Mouse (Mus musculus) lung, embryonic 16.5 days (tissue): ENCODE measurements around the gene Rho. TPM values are rescaled to one million over a fixed set of nuclear protein-coding genes. Genes with fewer than 3 reads are reported as not detected.

Experiments
- ATAC-seq: fragments of 200-750 bp; cut with Nextera tagmentation; 2 replicates; pipeline ENCODE4 v1.8.0; 2017; ENCODE audit warnings: low read depth, mild to moderate bottlenecking, moderate library complexity
- H3K27ac ChIP-seq: fragments of 300-500 bp; sonication (generic); 2 replicates; pipeline ENCODE4 v1.5.1; 2014; ENCODE audit warnings: mild to moderate bottlenecking, control low read depth, low read length
- H3K27me3 ChIP-seq: fragments of 300-500 bp; sonication (generic); 2 replicates; pipeline ENCODE4 v1.6.1; 2014; ENCODE audit warnings: low read depth, low read length, mixed read lengths; ENCODE audit not compliant: control insufficient read depth, insufficient read depth
- H3K36me3 ChIP-seq: fragments of 300-500 bp; sonication (generic); 2 replicates; pipeline ENCODE4 v1.6.1; 2014; ENCODE audit warnings: low read length; ENCODE audit not compliant: control insufficient read depth, insufficient read depth
- H3K4me1 ChIP-seq: fragments of 300-500 bp; sonication (generic); replicated peaks from 2 replicates; pipeline ENCODE4 v1.6.1; 2014; ENCODE audit warnings: low read length, mixed read lengths; ENCODE audit not compliant: control insufficient read depth, insufficient read depth
- H3K4me2 ChIP-seq: fragments of 300-500 bp; sonication (generic); 2 replicates; pipeline ENCODE4 v1.6.1; 2014; ENCODE audit warnings: low read depth, low read length, control low read depth
- H3K4me3 ChIP-seq: fragments of 300-500 bp; sonication (generic); 2 replicates; pipeline ENCODE4 v1.5.1; 2014; ENCODE audit warnings: mild to moderate bottlenecking, low read length, control low read depth
- H3K9ac ChIP-seq: fragments of 300-500 bp; sonication (generic); 2 replicates; pipeline ENCODE4 v1.6.1; 2014; ENCODE audit warnings: low read length, control low read depth
- H3K9me3 ChIP-seq: fragments of 300-500 bp; sonication (generic); 2 replicates; pipeline ENCODE4 v1.6.1; 2016; ENCODE audit warnings: low read length; ENCODE audit not compliant: control insufficient read depth
- WGBS: fragments of 180-500 bp; shearing (Covaris S2); extraction: QIAGEN DNeasy Blood & Tissue Kit; methylation state at CpG from one replicate; pipeline ENCODE4 v1.1.7; 2014; 5-methylcytosine and 5-hydroxymethylcytosine counted together
- polyA plus RNA-seq: library from polyadenylated mRNA; unstranded; fragments of >200 nt; fragmentation: Nextera tagmentation; extraction: Ambion mirVana; gene quantifications from 2 replicates; pipeline ENCODE4 v1.2.1, GENCODE M21; 2015

The Rho gene
- polyA plus RNA-seq, 1 experiment from 2014 or later = 0.08 TPM

- H3K9me3 ChIP-seq = no peaks in the 10 kb centered on the region
These were observed 42.5 kb downstream of the Rho start for GRCm38 (mm10) chr6:115973881-115974662.

DNA sequence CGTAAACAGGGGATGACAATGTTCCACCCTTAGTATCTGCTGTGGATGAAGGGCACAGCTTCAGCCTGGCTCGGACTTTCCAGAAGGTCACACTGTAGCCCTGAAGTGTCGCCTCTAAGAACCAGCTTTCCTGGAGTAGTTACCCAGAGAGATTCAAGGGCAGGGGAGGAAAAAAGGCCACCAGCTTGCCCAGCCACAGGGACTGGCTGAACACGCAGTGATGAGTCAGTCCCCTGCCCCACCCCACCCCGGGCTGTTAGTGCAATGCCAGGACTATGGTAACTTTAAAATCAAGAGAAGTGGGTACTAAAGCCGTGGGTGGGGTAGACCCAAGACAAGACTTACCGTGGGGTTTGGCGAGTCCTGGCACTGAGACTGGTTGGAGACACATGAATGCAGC is 44.1 kb downstream of the Rho start:
- Histone ChIP-seq H3K36me3 (peaks cover 22% of the 10 kb centered on the region), H3K4me2 (no peak overlapping the region), H3K4me3 (no peak overlapping the region), H3K4me1 (peaks cover 23% of the 10 kb centered on the region), H3K27me3 (no peaks in the 10 kb centered on the region), H3K9ac (no peak overlapping the region), H3K9me3 (no peaks in the 10 kb centered on the region), H3K27ac (no peak overlapping the region)
- WGBS = 78% methylated on average over 8 of the region's 8 CpGs
- ATAC-seq = no peak

More at GRCm38 (mm10) chr6:115973881-115974662, 42.5 kb downstream of the Rho start:
- WGBS = 73% methylated on average over 16 of the region's 16 CpGs
- H3K36me3 ChIP-seq = peaks cover 20% of the 10 kb centered on the region
- peaks cover 23% of the 10 kb centered on the region for H3K4me1 ChIP-seq
- no peaks in the 10 kb centered on the region for H3K27me3 ChIP-seq
- no peak overlapping the region for H3K4me2 ChIP-seq
- H3K27ac ChIP-seq = no peak overlapping the region
- no peak overlapping the region for H3K9ac ChIP-seq
- H3K4me3 ChIP-seq = no peak overlapping the region
- ATAC-seq = no peak

DNA sequence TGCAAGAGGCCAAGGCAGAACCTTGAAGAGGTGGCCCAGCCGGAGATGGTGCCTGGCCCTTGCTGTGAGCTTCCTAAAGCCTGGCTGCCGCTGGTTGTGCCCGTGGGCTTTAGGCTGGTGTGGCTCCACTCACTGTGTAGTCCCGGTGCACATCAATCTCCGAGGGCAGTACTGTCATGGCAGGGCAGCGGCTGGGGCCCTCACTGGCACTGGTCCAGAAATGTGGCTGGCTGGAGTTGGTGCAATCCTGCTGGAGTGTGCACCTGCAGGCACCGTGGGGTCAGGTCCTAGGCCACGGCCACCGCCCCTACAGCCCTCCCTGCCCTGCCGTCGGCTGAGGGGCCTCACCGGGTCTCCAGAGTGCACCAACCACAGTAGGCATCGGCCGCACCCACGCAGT is 46.3 kb downstream of the Rho start:
- H3K9ac ChIP-seq = no peak overlapping the region
- H3K27ac ChIP-seq = no peak overlapping the region
- H3K4me2 ChIP-seq = no peak overlapping the region
- no peaks in the 10 kb centered on the region for H3K27me3 ChIP-seq
- H3K9me3 ChIP-seq = no peaks in the 10 kb centered on the region
- H3K4me3 ChIP-seq = no peak overlapping the region
- peaks cover 18% of the 10 kb centered on the region for H3K4me1 ChIP-seq
- 77% methylated on average over 15 of the region's 15 CpGs for WGBS
- ATAC-seq = no peak
- peaks cover 22% of the 10 kb centered on the region for H3K36me3 ChIP-seq

GRCm38 (mm10) chr6:115978596-115978995 is 47.0 kb downstream of the Rho start:
- Histone ChIP-seq H3K4me3 (no peak overlapping the region), H3K4me2 (no peak overlapping the region), H3K27ac (no peak overlapping the region), H3K4me1 (peaks cover 17% of the 10 kb centered on the region), H3K27me3 (no peaks in the 10 kb centered on the region), H3K36me3 (peaks cover 22% of the 10 kb centered on the region), H3K9ac (no peak overlapping the region), H3K9me3 (no peaks in the 10 kb centered on the region)
- ATAC-seq = no peak
- 66% methylated on average over 8 of the region's 8 CpGs for WGBS

DNA sequence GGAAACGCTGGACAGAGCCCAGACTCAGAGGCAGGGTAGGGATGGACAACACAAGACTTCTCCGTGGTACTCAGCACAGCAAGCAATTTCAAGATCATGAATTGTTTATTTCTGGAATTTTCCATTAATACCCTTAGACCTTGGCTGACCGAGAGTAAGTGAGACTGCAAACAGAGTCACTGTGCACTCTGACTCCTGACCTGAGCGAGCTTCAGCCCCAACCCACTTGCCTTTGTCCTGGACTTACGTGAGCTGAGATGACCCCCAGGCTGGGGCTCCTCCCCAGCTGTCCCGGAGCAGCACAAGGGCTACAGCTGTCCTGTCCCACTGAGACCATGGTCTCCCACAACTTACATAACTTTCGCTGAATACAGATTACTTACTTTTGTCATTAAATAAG is 51.3 kb downstream of the Rho start:
- Histone ChIP-seq H3K4me3 (no peak overlapping the region), H3K4me1 (peaks cover 58% of the 10 kb centered on the region)
- WGBS = 34% methylated on average over 7 of the region's 7 CpGs

DNA sequence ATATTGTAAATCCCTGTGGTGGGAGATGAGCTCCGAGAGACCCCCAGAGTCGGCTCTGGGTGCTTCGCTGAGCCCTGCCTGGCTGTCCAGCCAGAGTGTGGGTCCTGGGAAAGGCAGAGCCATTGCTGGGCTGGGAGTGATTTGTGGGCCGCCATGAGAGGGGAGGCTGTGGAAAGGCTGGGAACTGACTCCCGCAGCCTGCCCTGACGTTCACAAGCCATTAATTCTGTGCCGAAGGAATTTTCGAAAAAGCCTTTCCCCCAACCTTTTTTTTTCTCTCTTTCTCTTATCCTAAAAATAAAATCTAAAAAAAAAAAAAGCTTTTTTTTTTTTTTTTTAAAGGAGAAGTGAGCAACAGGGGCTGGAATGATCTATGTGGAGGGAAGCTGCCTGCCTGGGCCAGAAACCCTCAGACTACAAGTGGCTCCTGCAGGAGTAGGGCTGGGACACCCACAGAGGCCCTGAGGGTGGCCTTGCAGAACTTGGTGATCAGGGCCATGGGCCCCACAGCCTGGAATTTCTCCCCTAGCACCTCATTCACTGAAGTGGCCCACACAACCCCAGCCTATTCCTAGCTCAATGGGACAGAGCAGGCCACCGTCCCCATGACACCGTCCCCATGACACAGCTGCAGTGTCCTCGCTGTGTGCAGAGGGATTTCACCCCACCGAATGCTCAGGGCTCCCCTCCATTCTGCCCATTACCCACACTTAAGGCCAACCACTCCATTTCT is 51.9 kb downstream of the Rho start:
- Histone ChIP-seq H3K27ac (peak overlapping the region; percentile 95), H3K27me3 (no peaks in the 10 kb centered on the region), H3K4me3 (no peak overlapping the region), H3K9ac (peak overlapping the region; percentile 49), H3K36me3 (peaks cover 3% of the 10 kb centered on the region), H3K4me2 (peak overlapping the region; percentile 32), H3K9me3 (no peaks in the 10 kb centered on the region), H3K4me1 (peaks cover 59% of the 10 kb centered on the region)
- ATAC-seq = peak; percentile 82
- 33% methylated on average over 12 of the region's 12 CpGs for WGBS

More for the DNA sequence above, 51.3 kb downstream of the Rho start:
- H3K27ac ChIP-seq = peak overlapping the region; percentile 95
- H3K36me3 ChIP-seq = peaks cover 8% of the 10 kb centered on the region
- no peak for ATAC-seq
- no peaks in the 10 kb centered on the region for H3K27me3 ChIP-seq
- H3K9me3 ChIP-seq = no peaks in the 10 kb centered on the region
- H3K4me2 ChIP-seq = peak overlapping the region; percentile 32
- peak overlapping the region; percentile 49 for H3K9ac ChIP-seq

DNA sequence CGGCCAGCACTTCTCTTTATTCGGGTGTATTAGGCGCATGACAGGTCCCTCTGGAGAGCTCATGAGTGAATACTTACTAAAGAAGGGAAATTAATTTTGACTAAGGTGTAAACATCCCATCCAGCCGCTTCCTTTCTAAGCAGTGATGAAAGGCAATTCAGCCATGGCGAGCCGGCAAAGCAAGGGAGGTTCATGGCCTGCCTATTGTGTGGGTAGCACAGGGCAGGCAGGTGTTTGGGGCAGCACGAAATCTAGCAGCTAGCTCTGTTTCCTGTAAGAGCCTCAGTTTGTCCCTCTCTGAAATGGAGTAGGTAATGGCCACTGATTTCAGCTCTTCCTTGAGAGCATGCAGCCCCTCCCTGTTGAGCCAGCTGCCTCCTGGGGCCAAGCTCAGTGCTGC is 53.0 kb downstream of the Rho start:
- H3K4me1 ChIP-seq = peaks cover 67% of the 10 kb centered on the region
- no peak overlapping the region for H3K9ac ChIP-seq
- peaks cover 4% of the 10 kb centered on the region for H3K36me3 ChIP-seq
- 0 out of 2 replicates have a peak overlapping the region, but pooled peaks have one; percentile 6 for H3K4me2 ChIP-seq
- no peaks in the 10 kb centered on the region for H3K9me3 ChIP-seq
- ATAC-seq = no peak
- WGBS = 48% methylated on average over 7 of the region's 7 CpGs
- no peaks in the 10 kb centered on the region for H3K27me3 ChIP-seq
- H3K27ac ChIP-seq = peak overlapping the region; percentile 95
- no peak overlapping the region for H3K4me3 ChIP-seq

GRCm38 (mm10) chr6:115985622-115986021 is 54.1 kb downstream of the Rho start:
- peak overlapping the region; percentile 46 for H3K9ac ChIP-seq

GRCm38 (mm10) chr6:115986472-115987095 is 55.0 kb downstream of the Rho start:
- H3K36me3 ChIP-seq = peaks cover 2% of the 10 kb centered on the region; the same call in 1 of the 2 replicates
- H3K4me2 ChIP-seq = peak overlapping the region; percentile 29
- no peaks in the 10 kb centered on the region; the same call in 1 of the 2 replicates for H3K27me3 ChIP-seq
- peak overlapping the region; percentile 46 for H3K9ac ChIP-seq
- peak overlapping the region; percentile 95 for H3K27ac ChIP-seq
- H3K4me3 ChIP-seq = no peak overlapping the region
- ATAC-seq = no peak
- H3K9me3 ChIP-seq = no peaks in the 10 kb centered on the region
- H3K4me1 ChIP-seq = peaks cover 79% of the 10 kb centered on the region
- 36% methylated on average over 12 of the region's 12 CpGs for WGBS

More at GRCm38 (mm10) chr6:115985622-115986021, 54.1 kb downstream of the Rho start:
- Histone ChIP-seq H3K4me1 (peaks cover 71% of the 10 kb centered on the region), H3K27me3 (no peaks in the 10 kb centered on the region; the same call in 1 of the 2 replicates), H3K4me2 (peak overlapping the region; percentile 29), H3K27ac (peak overlapping the region; percentile 95), H3K36me3 (peaks cover 2% of the 10 kb centered on the region; the same call in 1 of the 2 replicates), H3K9me3 (no peaks in the 10 kb centered on the region), H3K4me3 (no peak overlapping the region)
- 25% methylated on average over 9 of the region's 9 CpGs for WGBS
- no peak for ATAC-seq
